Mouse (Mus musculus) kidney, postnatal 0 days (tissue): Measurements from ENCODE around the gene Capn3. TPM values are rescaled to one million over a fixed set of nuclear protein-coding genes. Genes with fewer than 3 reads are reported as not detected.

Source experiments
- ATAC-seq: fragments of 200-750 bp; cut with Nextera tagmentation; replicated peaks from 2 replicates; pipeline ENCODE4 v1.8.0; 2017; ENCODE audit warnings: low read depth, moderate number of reproducible peaks, moderate TSS enrichment, moderate library complexity; ENCODE audit not compliant: low FRiP score
- DNase-seq: peaks from one replicate; pipeline ENCODE4 v3.0.0-alpha.2; 2016; ENCODE audit warnings: low spot score
- H3K27ac ChIP-seq: fragments of 300-500 bp; sonication (generic); 2 replicates; pipeline ENCODE4 v1.5.1; 2014; ENCODE audit warnings: mild to moderate bottlenecking
- H3K27me3 ChIP-seq: fragments of 300-500 bp; sonication (generic); 2 replicates; pipeline ENCODE4 v1.6.1; 2014; ENCODE audit warnings: low read length, mixed read lengths; ENCODE audit not compliant: insufficient read depth
- H3K36me3 ChIP-seq: fragments of 300-500 bp; sonication (generic); 2 replicates; pipeline ENCODE4 v1.6.1; 2014; ENCODE audit warnings: low read length, mixed read lengths; ENCODE audit not compliant: insufficient read depth
- H3K4me1 ChIP-seq: fragments of 300-500 bp; sonication (generic); replicated peaks from 2 replicates; pipeline ENCODE4 v1.6.1; 2014; ENCODE audit warnings: antibody characterized with exemption, low read length, mixed read lengths; ENCODE audit not compliant: insufficient read depth
- H3K4me2 ChIP-seq: fragments of 300-500 bp; sonication (generic); 2 replicates; pipeline ENCODE4 v1.6.1; 2014; ENCODE audit warnings: mild to moderate bottlenecking, low read length, moderate library complexity, mixed read lengths
- H3K4me3 ChIP-seq: fragments of 300-500 bp; sonication (generic); replicated peaks from 2 replicates; pipeline ENCODE4 v1.5.1; 2014; ENCODE audit warnings: low read depth, low read length
- H3K9ac ChIP-seq: fragments of 300-500 bp; sonication (generic); 2 replicates; pipeline ENCODE4 v1.6.1; 2014; ENCODE audit warnings: low read depth, low read length
- H3K9me3 ChIP-seq: fragments of 300-500 bp; sonication (generic); replicated peaks from 2 replicates; pipeline ENCODE4 v1.6.1; 2016; ENCODE audit warnings: low read length, inconsistent platforms, mixed read lengths
- CTCF ChIP-seq: IDR thresholded peaks from 2 replicates; pipeline ENCODE4 v1.5.1; 2016; ENCODE audit warnings: antibody characterized with exemption, low read depth, mild to moderate bottlenecking, moderate library complexity
- whole genome bisulfite sequencing: fragments of 180-500 bp; shearing (Covaris S2); extraction: QIAGEN DNeasy Blood & Tissue Kit; methylation state at CpG from one replicate; pipeline ENCODE4 v1.1.7; 2014; 5-methylcytosine and 5-hydroxymethylcytosine counted together
- polyA plus RNA-seq: library from polyadenylated mRNA; unstranded; fragments of >200 nt; fragmentation: Nextera tagmentation; extraction: Ambion mirVana; gene quantifications from 2 replicates; pipeline ENCODE4 v1.2.1, GENCODE M21; 2015

Gene Capn3
- polyA plus RNA-seq, 1 experiment from 2014 or later = 1.6 TPM

DNA sequence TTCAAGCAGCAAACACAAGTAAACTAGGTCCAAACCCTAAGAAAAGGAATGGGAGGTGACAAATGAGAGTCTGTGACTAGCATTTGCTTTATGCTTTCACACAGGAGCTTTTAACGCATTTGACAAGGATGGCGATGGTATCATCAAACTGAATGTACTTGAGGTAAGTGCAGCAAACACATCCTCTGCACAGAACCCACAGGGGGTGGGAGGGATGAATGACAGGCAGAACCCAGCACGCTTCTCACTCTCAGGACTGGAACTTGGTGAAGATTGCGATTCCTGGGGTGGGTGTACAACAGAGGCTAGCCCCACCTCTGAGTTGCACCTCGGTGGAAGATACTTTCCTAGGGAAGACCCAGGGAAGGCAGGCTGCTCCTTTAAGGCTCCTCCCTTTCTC, 48.2 kb downstream of the Capn3 start:
- DNase-seq = no peak
- Histone ChIP-seq H3K36me3 (peaks cover 11% of the 10 kb centered on the region; the same call in 1 of the 2 replicates), H3K4me3 (no peak overlapping the region), H3K4me2 (no peak overlapping the region), H3K4me1 (0 out of 2 replicates have a peak, but pooled peaks cover 4% of the 10 kb centered on the region), H3K9me3 (no peaks in the 10 kb centered on the region), H3K27ac (no peak overlapping the region), H3K27me3 (no peaks in the 10 kb centered on the region), H3K9ac (no peak overlapping the region)
- TF ChIP-seq CTCF = no peak
- no peak for ATAC-seq
- WGBS = 77% methylated on average over 5 of the region's 5 CpGs

GRCm38 (mm10) chr2:120514181-120514580, 58.4 kb downstream of the Capn3 start:
- Histone ChIP-seq H3K4me2 (no peak overlapping the region), H3K4me1 (no peaks in the 10 kb centered on the region), H3K9me3 (no peaks in the 10 kb centered on the region), H3K9ac (no peak overlapping the region), H3K36me3 (peaks cover 71% of the 10 kb centered on the region), H3K27ac (no peak overlapping the region), H3K4me3 (no peak overlapping the region), H3K27me3 (no peaks in the 10 kb centered on the region)
- no peak for TF ChIP-seq CTCF
- 91% methylated on average over 4 of the region's 4 CpGs for WGBS
- no peak for DNase-seq
- no peak for ATAC-seq

DNA sequence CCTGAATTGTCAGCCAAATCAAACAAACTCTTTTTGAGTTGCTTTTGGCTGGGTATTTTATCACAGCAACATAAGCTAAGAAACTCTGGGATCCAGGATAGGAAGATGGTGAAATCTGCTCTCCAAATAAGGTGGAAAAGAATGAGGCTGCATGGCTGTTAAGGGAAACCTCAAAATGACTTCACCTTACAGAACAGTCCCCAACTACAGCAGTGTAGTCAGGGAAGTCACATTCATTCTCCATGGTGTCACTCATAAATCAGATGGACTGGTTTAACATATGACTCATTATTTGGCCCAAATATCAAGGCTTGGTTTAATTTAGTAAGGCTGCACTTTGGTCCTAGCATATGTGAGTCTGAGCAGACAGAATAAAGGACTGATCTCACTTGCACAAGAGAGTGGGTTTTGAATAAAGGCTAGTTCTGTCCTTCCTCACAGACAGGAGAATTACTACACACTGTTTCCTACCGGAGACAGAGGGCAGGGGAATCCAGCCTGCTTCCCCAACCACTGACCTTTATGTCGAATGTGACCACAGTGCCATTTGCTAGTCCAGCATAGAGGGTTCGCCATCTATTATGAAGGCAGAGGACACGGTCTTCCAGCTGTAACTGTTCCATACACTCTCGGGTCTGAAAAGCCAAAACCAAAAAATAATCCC, 62.9 kb downstream of the Capn3 start:
- H3K9me3 ChIP-seq = no peaks in the 10 kb centered on the region
- H3K36me3 ChIP-seq = peaks cover 77% of the 10 kb centered on the region
- no peak overlapping the region for H3K4me2 ChIP-seq
- no peak overlapping the region for H3K27ac ChIP-seq
- no peaks in the 10 kb centered on the region for H3K4me1 ChIP-seq
- H3K4me3 ChIP-seq = no peak overlapping the region
- no peak overlapping the region for H3K9ac ChIP-seq
- no peak for TF ChIP-seq CTCF
- no peak for DNase-seq
- H3K27me3 ChIP-seq = no peaks in the 10 kb centered on the region
- 83% methylated on average over 5 of the region's 5 CpGs for WGBS
- ATAC-seq = no peak

GRCm38 (mm10) chr2:120526771-120527170, 71.0 kb downstream of the Capn3 start:
- TF ChIP-seq CTCF = no peak
- H3K27me3 ChIP-seq = no peaks in the 10 kb centered on the region
- no peak overlapping the region for H3K27ac ChIP-seq
- peaks cover 57% of the 10 kb centered on the region for H3K36me3 ChIP-seq
- no peaks in the 10 kb centered on the region for H3K4me1 ChIP-seq
- no peak for DNase-seq
- no peaks in the 10 kb centered on the region for H3K9me3 ChIP-seq
- H3K4me3 ChIP-seq = no peak overlapping the region
- H3K4me2 ChIP-seq = no peak overlapping the region
- WGBS = 90% methylated on average over 5 of the region's 5 CpGs
- no peak for ATAC-seq
- no peak overlapping the region for H3K9ac ChIP-seq

GRCm38 (mm10) chr2:120529531-120529930, 73.7 kb downstream of the Capn3 start:
- H3K36me3 ChIP-seq = peaks cover 52% of the 10 kb centered on the region
- no peaks in the 10 kb centered on the region for H3K4me1 ChIP-seq
- DNase-seq = peak; percentile 28
- no peak overlapping the region for H3K4me3 ChIP-seq
- H3K4me2 ChIP-seq = no peak overlapping the region
- H3K9ac ChIP-seq = no peak overlapping the region
- peak; percentile 51 for TF ChIP-seq CTCF
- no peaks in the 10 kb centered on the region for H3K27me3 ChIP-seq
- no peaks in the 10 kb centered on the region for H3K9me3 ChIP-seq
- no peak overlapping the region for H3K27ac ChIP-seq
- no peak for ATAC-seq

GRCm38 (mm10) chr2:120531223-120531622, 75.4 kb downstream of the Capn3 start:
- DNase-seq = no peak

DNA sequence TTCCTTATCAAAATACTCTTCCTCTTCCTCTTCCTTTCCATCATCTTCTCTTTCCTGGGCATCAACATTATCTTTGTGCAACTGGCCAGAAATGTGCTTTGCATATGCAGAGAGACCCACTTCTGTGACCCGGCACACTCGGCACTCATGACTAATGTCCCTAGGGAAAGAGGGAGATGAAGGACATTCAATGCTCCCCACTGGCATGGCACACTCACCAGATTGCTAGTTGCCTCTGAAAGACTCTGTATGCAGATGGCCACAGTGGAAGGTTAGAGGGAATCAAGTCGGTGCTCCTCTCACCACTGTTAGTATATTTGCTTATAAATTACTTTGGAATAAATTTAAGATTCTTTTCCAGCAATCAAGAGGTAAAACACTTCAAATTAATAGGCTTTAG, 83.5 kb downstream of the Capn3 start:
- WGBS = 73% methylated on average over 3 of the region's 3 CpGs
- Histone ChIP-seq H3K9me3 (no peaks in the 10 kb centered on the region), H3K4me2 (no peak overlapping the region), H3K4me1 (no peaks in the 10 kb centered on the region), H3K4me3 (no peak overlapping the region), H3K27me3 (no peaks in the 10 kb centered on the region), H3K27ac (peak overlapping the region; percentile 20; the same call in 1 of the 2 replicates), H3K36me3 (peaks cover 12% of the 10 kb centered on the region), H3K9ac (no peak overlapping the region)
- no peak for TF ChIP-seq CTCF
- ATAC-seq = no peak
- no peak for DNase-seq

More at GRCm38 (mm10) chr2:120531223-120531622, 75.4 kb downstream of the Capn3 start:
- 83% methylated on average over 4 of the region's 4 CpGs for WGBS
- H3K27me3 ChIP-seq = no peaks in the 10 kb centered on the region
- no peak overlapping the region for H3K9ac ChIP-seq
- H3K4me1 ChIP-seq = no peaks in the 10 kb centered on the region
- peaks cover 54% of the 10 kb centered on the region for H3K36me3 ChIP-seq
- no peak for ATAC-seq
- no peak overlapping the region for H3K4me2 ChIP-seq
- no peak overlapping the region for H3K4me3 ChIP-seq
- H3K27ac ChIP-seq = no peak overlapping the region
- H3K9me3 ChIP-seq = no peaks in the 10 kb centered on the region
- no peak for TF ChIP-seq CTCF
